Mouse (Mus musculus): ENCODE data around the gene Olfr190. TPM values are rescaled to one million over a fixed set of nuclear protein-coding genes. Genes with fewer than 3 reads are reported as not detected.

Gene Olfr190
- not detected for polyA plus RNA-seq (2014; fragmentation: Illumina TruSeq; extraction: RNeasy Lipid Tissue Mini Kit (QIAGEN cat#74804); ENCODE audit: low replicate concordance)

GRCm38 (mm10) chr16:59077905-59078304 lies at the start of gene Olfr190:
Gene Olfr190 (minus strand): TSS chr16:59078005.

GRCm38 (mm10) chr16:59120969-59121368 lies 43.2 kb upstream of the Olfr190 start, which contains the start of gene Olfr194:
Gene Olfr194 (minus strand): TSS chr16:59121069.

GRCm38 (mm10) chr16:59111781-59112180 lies 34.0 kb upstream of the Olfr190 start, which contains the start of gene Olfr193:
Gene Olfr193 (minus strand): TSS chr16:59111881.

GRCm38 (mm10) chr16:59089722-59090121 lies 11.9 kb upstream of the Olfr190 start, which contains the start of gene Olfr191:
Gene Olfr191 (minus strand): TSS chr16:59089822.

GRCm38 (mm10) chr16:59039710-59040109 lies 38.1 kb downstream of the Olfr190 start, which contains the start of gene Olfr187:
Gene Olfr187 (minus strand): TSS chr16:59039767.

GRCm38 (mm10) chr16:59030191-59030590 lies 47.6 kb downstream of the Olfr190 start, which contains the start of gene Olfr186:
Gene Olfr186 (minus strand): TSS chr16:59030291.

Other genes starting within 250 kb of the Olfr190 start
- gene Olfr177, start 203.2 kb downstream of the Olfr190 start, polyA plus RNA-seq (2014; fragmentation: Illumina TruSeq; extraction: RNeasy Lipid Tissue Mini Kit (QIAGEN cat#74804); ENCODE audit: low replicate concordance): not detected
- not detected for gene Olfr178, start 185.9 kb downstream of the Olfr190 start, polyA plus RNA-seq (2014; fragmentation: Illumina TruSeq; extraction: RNeasy Lipid Tissue Mini Kit (QIAGEN cat#74804); ENCODE audit: low replicate concordance)
- not detected for gene Olfr181, start 149.2 kb downstream of the Olfr190 start, polyA plus RNA-seq (2014; fragmentation: Illumina TruSeq; extraction: RNeasy Lipid Tissue Mini Kit (QIAGEN cat#74804); ENCODE audit: low replicate concordance)
- gene Olfr180, start 148.6 kb downstream of the Olfr190 start, polyA plus RNA-seq (2014; fragmentation: Illumina TruSeq; extraction: RNeasy Lipid Tissue Mini Kit (QIAGEN cat#74804); ENCODE audit: low replicate concordance): not detected
- not detected for gene Olfr183, start 82.6 kb downstream of the Olfr190 start, polyA plus RNA-seq (2014; fragmentation: Illumina TruSeq; extraction: RNeasy Lipid Tissue Mini Kit (QIAGEN cat#74804); ENCODE audit: low replicate concordance)
- not detected for gene Olfr186, start 47.7 kb downstream of the Olfr190 start, polyA plus RNA-seq (2014; fragmentation: Illumina TruSeq; extraction: RNeasy Lipid Tissue Mini Kit (QIAGEN cat#74804); ENCODE audit: low replicate concordance)
- not detected for gene Olfr187, start 38.2 kb downstream of the Olfr190 start, polyA plus RNA-seq (2014; fragmentation: Illumina TruSeq; extraction: RNeasy Lipid Tissue Mini Kit (QIAGEN cat#74804); ENCODE audit: low replicate concordance)
- gene Olfr191, start 11.8 kb upstream of the Olfr190 start, polyA plus RNA-seq (2014; fragmentation: Illumina TruSeq; extraction: RNeasy Lipid Tissue Mini Kit (QIAGEN cat#74804); ENCODE audit: low replicate concordance): not detected
- gene Olfr193, start 33.9 kb upstream of the Olfr190 start, polyA plus RNA-seq (2014; fragmentation: Illumina TruSeq; extraction: RNeasy Lipid Tissue Mini Kit (QIAGEN cat#74804); ENCODE audit: low replicate concordance): not detected
- not detected for gene Olfr194, start 43.1 kb upstream of the Olfr190 start, polyA plus RNA-seq (2014; fragmentation: Illumina TruSeq; extraction: RNeasy Lipid Tissue Mini Kit (QIAGEN cat#74804); ENCODE audit: low replicate concordance)
- gene Olfr195, start 69.0 kb upstream of the Olfr190 start, polyA plus RNA-seq (2014; fragmentation: Illumina TruSeq; extraction: RNeasy Lipid Tissue Mini Kit (QIAGEN cat#74804); ENCODE audit: low replicate concordance): not detected
- not detected for gene Olfr196, start 92.4 kb upstream of the Olfr190 start, polyA plus RNA-seq (2014; fragmentation: Illumina TruSeq; extraction: RNeasy Lipid Tissue Mini Kit (QIAGEN cat#74804); ENCODE audit: low replicate concordance)
- not detected for gene Olfr198, start 125.5 kb upstream of the Olfr190 start, polyA plus RNA-seq (2014; fragmentation: Illumina TruSeq; extraction: RNeasy Lipid Tissue Mini Kit (QIAGEN cat#74804); ENCODE audit: low replicate concordance)
- not detected for gene Olfr199, start 141.8 kb upstream of the Olfr190 start, polyA plus RNA-seq (2014; fragmentation: Illumina TruSeq; extraction: RNeasy Lipid Tissue Mini Kit (QIAGEN cat#74804); ENCODE audit: low replicate concordance)
- not detected for gene Olfr201, start 194.6 kb upstream of the Olfr190 start, polyA plus RNA-seq (2014; fragmentation: Illumina TruSeq; extraction: RNeasy Lipid Tissue Mini Kit (QIAGEN cat#74804); ENCODE audit: low replicate concordance)
- not detected for gene Olfr202, start 208.8 kb upstream of the Olfr190 start, polyA plus RNA-seq (2014; fragmentation: Illumina TruSeq; extraction: RNeasy Lipid Tissue Mini Kit (QIAGEN cat#74804); ENCODE audit: low replicate concordance)
- gene Olfr203, start 220.9 kb upstream of the Olfr190 start, polyA plus RNA-seq (2014; fragmentation: Illumina TruSeq; extraction: RNeasy Lipid Tissue Mini Kit (QIAGEN cat#74804); ENCODE audit: low replicate concordance): not detected
- not detected for gene Olfr204, start 240.2 kb upstream of the Olfr190 start, polyA plus RNA-seq (2014; fragmentation: Illumina TruSeq; extraction: RNeasy Lipid Tissue Mini Kit (QIAGEN cat#74804); ENCODE audit: low replicate concordance)

All from small intestine, adult 10 weeks (tissue).